Mouse (Mus musculus): ENCODE results near the gene Syvn1.

GRCm38 (mm10) chr19:6029426-6029825 lies 16.9 kb upstream of the Syvn1 start:
- no peak for TF ChIP-seq CTCF (conservative IDR thresholded peaks at IDR 0.05 in 1 of 2, IDR thresholded peaks at IDR 0.05 in 1 of 2; ENCODE audit: low read depth in 2 of 2, low read length in 2 of 2)
- no peak for TF ChIP-seq POLR2A (IDR thresholded peaks at IDR 0.05; ENCODE audit: low read depth, low read length)
- TF ChIP-seq TBP (conservative IDR thresholded peaks at IDR 0.05; ENCODE audit: low read depth, low read length): no peak
- no peak for TF ChIP-seq ZMIZ1 (IDR thresholded peaks at IDR 0.05; ENCODE audit: low read depth, low read length)
- TF ChIP-seq HCFC1 (IDR thresholded peaks at IDR 0.05; ENCODE audit: low read depth, low read length): no peak
- no peak for TF ChIP-seq EP300 (IDR thresholded peaks at IDR 0.05; ENCODE audit: low read length)
- TF ChIP-seq USF2 (conservative IDR thresholded peaks at IDR 0.05; ENCODE audit: low read depth, low read length): no peak
- no peak for TF ChIP-seq MXI1 (IDR thresholded peaks at IDR 0.05; ENCODE audit: low read depth, low read length)
- no peak for TF ChIP-seq MAX (IDR thresholded peaks at IDR 0.05; ENCODE audit: low read length)
